Mouse (Mus musculus) heart, embryonic 12.5 days (tissue): Measurements from ENCODE around the gene Pom121l2. TPM values are rescaled to one million over a fixed set of nuclear protein-coding genes. Genes with fewer than 3 reads are reported as not detected.
A peak's percentile ranks its signal among the peaks of the same experiment; 100 is the strongest.

Source experiments
- ATAC-seq: fragments of 200-750 bp; cut with Nextera tagmentation; 2 replicates; pipeline ENCODE4 v1.8.0; 2017; ENCODE audit warnings: moderate TSS enrichment, moderate library complexity; ENCODE audit not compliant: insufficient number of reproducible peaks, low FRiP score
- H3K27ac ChIP-seq: fragments of 300-500 bp; sonication (generic); 2 replicates; pipeline ENCODE4 v1.5.1; 2016; ENCODE audit warnings: mild to moderate bottlenecking, moderate library complexity; ENCODE audit not compliant: poor library complexity, severe bottlenecking
- H3K27me3 ChIP-seq: fragments of 300-500 bp; sonication (generic); replicated peaks from 2 replicates; pipeline ENCODE4 v1.6.1; 2016; ENCODE audit warnings: mild to moderate bottlenecking, moderate library complexity
- H3K36me3 ChIP-seq: fragments of 300-500 bp; sonication (generic); 2 replicates; pipeline ENCODE4 v1.6.1; 2016; ENCODE audit warnings: mild to moderate bottlenecking, moderate library complexity
- H3K4me1 ChIP-seq: fragments of 300-500 bp; sonication (generic); replicated peaks from 2 replicates; pipeline ENCODE4 v1.6.1; 2016; ENCODE audit warnings: mild to moderate bottlenecking
- H3K4me2 ChIP-seq: fragments of 300-500 bp; sonication (generic); 2 replicates; pipeline ENCODE4 v1.6.1; 2016; ENCODE audit warnings: mild to moderate bottlenecking, moderate library complexity
- H3K4me3 ChIP-seq: fragments of 300-500 bp; sonication (generic); 2 replicates; pipeline ENCODE4 v1.5.1; 2016; ENCODE audit warnings: mild to moderate bottlenecking
- H3K9ac ChIP-seq: fragments of 300-500 bp; sonication (generic); 2 replicates; pipeline ENCODE4 v1.6.1; 2016; ENCODE audit warnings: mild to moderate bottlenecking, moderate library complexity
- H3K9me3 ChIP-seq: fragments of 300-500 bp; sonication (generic); replicated peaks from 2 replicates; pipeline ENCODE4 v1.6.1; 2016; ENCODE audit warnings: mild to moderate bottlenecking, moderate library complexity
- WGBS: fragments of 180-500 bp; shearing (Covaris S2); methylation state at CpG from one replicate; pipeline ENCODE4 v1.1.7; 2016; 5-methylcytosine and 5-hydroxymethylcytosine counted together
- polyA plus RNA-seq: library from polyadenylated mRNA; unstranded; fragments of >200 nt; fragmentation: Nextera tagmentation; extraction: Ambion mirVana; gene quantifications from 2 replicates; pipeline ENCODE4 v1.2.1, GENCODE M21; 2016

Pom121l2 gene
- polyA plus RNA-seq, 1 experiment from 2014 or later, result 0.14 TPM

GRCm38 (mm10) chr13:22019934-22020835 is 39.2 kb downstream of the Pom121l2 start:
- Histone ChIP-seq H3K4me2 (peak overlapping the region; percentile 79), H3K27ac (no peak overlapping the region), H3K27me3 (peaks cover 4% of the 10 kb centered on the region; the same call in 1 of the 2 replicates), H3K9ac (peak overlapping the region; percentile 60), H3K36me3 (no peaks in the 10 kb centered on the region), H3K9me3 (no peaks in the 10 kb centered on the region), H3K4me3 (peak overlapping the region; percentile 61), H3K4me1 (no peaks in the 10 kb centered on the region)
- WGBS, result under 1% methylated on average over 44 of the region's 44 CpGs
- peak; percentile 51; the same call in 1 of the 2 replicates for ATAC-seq

- peak overlapping the region; percentile 71 for H3K9ac ChIP-seq
- H3K36me3 ChIP-seq, result no peaks in the 10 kb centered on the region
- under 1% methylated on average over 8 of the region's 8 CpGs for WGBS
- H3K27me3 ChIP-seq, result no peaks in the 10 kb centered on the region
- ATAC-seq, result peak; percentile 75
- no peaks in the 10 kb centered on the region for H3K9me3 ChIP-seq
- no peaks in the 10 kb centered on the region for H3K4me1 ChIP-seq
- no peak overlapping the region for H3K27ac ChIP-seq
- H3K4me3 ChIP-seq, result peak overlapping the region; percentile 61
- H3K4me2 ChIP-seq, result peak overlapping the region; percentile 79
These were observed 39.9 kb downstream of the Pom121l2 start for GRCm38 (mm10) chr13:22020901-22021339.

- ATAC-seq, result no peak
- Histone ChIP-seq H3K4me2 (peak overlapping the region; percentile 79), H3K4me1 (no peaks in the 10 kb centered on the region), H3K36me3 (no peaks in the 10 kb centered on the region), H3K9ac (peak overlapping the region; percentile 71), H3K27ac (peak overlapping the region; percentile 47; the same call in 1 of the 2 replicates), H3K27me3 (no peaks in the 10 kb centered on the region), H3K4me3 (peak overlapping the region; percentile 61), H3K9me3 (no peaks in the 10 kb centered on the region)
- WGBS, result 0% methylated on average over 11 of the region's 11 CpGs
These were observed 40.6 kb downstream of the Pom121l2 start for GRCm38 (mm10) chr13:22021581-22021980.

- Histone ChIP-seq H3K27me3 (no peaks in the 10 kb centered on the region), H3K27ac (peak overlapping the region; percentile 47; the same call in 1 of the 2 replicates), H3K4me2 (peak overlapping the region; percentile 79), H3K36me3 (no peaks in the 10 kb centered on the region), H3K4me3 (peak overlapping the region; percentile 61), H3K4me1 (no peaks in the 10 kb centered on the region), H3K9ac (peak overlapping the region; percentile 71), H3K9me3 (no peaks in the 10 kb centered on the region)
- WGBS, result under 1% methylated on average over 9 of the region's 9 CpGs
- peak; percentile 80 for ATAC-seq
These were observed 41.2 kb downstream of the Pom121l2 start for GRCm38 (mm10) chr13:22022241-22022640.

GRCm38 (mm10) chr13:22026058-22027031 is 45.4 kb downstream of the Pom121l2 start:
- Histone ChIP-seq H3K27me3 (no peaks in the 10 kb centered on the region), H3K9ac (peak overlapping the region; percentile 71), H3K27ac (no peak overlapping the region), H3K4me3 (peak overlapping the region; percentile 66), H3K9me3 (no peaks in the 10 kb centered on the region), H3K36me3 (no peaks in the 10 kb centered on the region), H3K4me2 (peak overlapping the region; percentile 78), H3K4me1 (no peaks in the 10 kb centered on the region)
- WGBS, result 2% methylated on average over 35 of the region's 35 CpGs
- no peak; the same call in 1 of the 2 replicates for ATAC-seq

GRCm38 (mm10) chr13:22028673-22029460 is 47.9 kb downstream of the Pom121l2 start:
- H3K36me3 ChIP-seq, result no peaks in the 10 kb centered on the region

GRCm38 (mm10) chr13:22029928-22030327 is 48.9 kb downstream of the Pom121l2 start:
- 32% methylated on average over 8 of the region's 8 CpGs for WGBS
- no peak for ATAC-seq
- H3K9me3 ChIP-seq, result no peaks in the 10 kb centered on the region
- H3K4me1 ChIP-seq, result peaks cover 10% of the 10 kb centered on the region
- H3K4me3 ChIP-seq, result no peak overlapping the region
- no peak overlapping the region for H3K27ac ChIP-seq
- no peaks in the 10 kb centered on the region for H3K27me3 ChIP-seq
- no peaks in the 10 kb centered on the region for H3K36me3 ChIP-seq
- no peak overlapping the region for H3K4me2 ChIP-seq
- H3K9ac ChIP-seq, result no peak overlapping the region

More at GRCm38 (mm10) chr13:22028673-22029460, 47.9 kb downstream of the Pom121l2 start:
- under 1% methylated on average over 40 of the region's 40 CpGs for WGBS
- peak overlapping the region; percentile 85 for H3K27ac ChIP-seq
- peak overlapping the region; percentile 66 for H3K4me2 ChIP-seq
- no peaks in the 10 kb centered on the region for H3K9me3 ChIP-seq
- H3K27me3 ChIP-seq, result no peaks in the 10 kb centered on the region
- peak overlapping the region; percentile 78 for H3K9ac ChIP-seq
- ATAC-seq, result peak; percentile 83
- H3K4me3 ChIP-seq, result peak overlapping the region; percentile 60
- peaks cover 1% of the 10 kb centered on the region for H3K4me1 ChIP-seq

GRCm38 (mm10) chr13:22030493-22030892 is 49.5 kb downstream of the Pom121l2 start:
- no peak overlapping the region for H3K9ac ChIP-seq
- peaks cover 10% of the 10 kb centered on the region for H3K4me1 ChIP-seq
- no peaks in the 10 kb centered on the region for H3K27me3 ChIP-seq
- ATAC-seq, result no peak
- H3K27ac ChIP-seq, result no peak overlapping the region
- H3K4me2 ChIP-seq, result no peak overlapping the region
- H3K9me3 ChIP-seq, result no peaks in the 10 kb centered on the region
- no peaks in the 10 kb centered on the region for H3K36me3 ChIP-seq
- WGBS, result 17% methylated on average over 4 of the region's 4 CpGs
- H3K4me3 ChIP-seq, result no peak overlapping the region

- H3K27ac ChIP-seq, result no peak overlapping the region
- peak overlapping the region; percentile 70 for H3K4me2 ChIP-seq
- H3K9ac ChIP-seq, result peak overlapping the region; percentile 23; the same call in 1 of the 2 replicates
- peaks cover 18% of the 10 kb centered on the region for H3K4me1 ChIP-seq
- H3K4me3 ChIP-seq, result peak overlapping the region; percentile 48
- 54% methylated on average over 5 of the region's 5 CpGs for WGBS
- H3K27me3 ChIP-seq, result no peaks in the 10 kb centered on the region
- no peak for ATAC-seq
- H3K36me3 ChIP-seq, result no peaks in the 10 kb centered on the region
- H3K9me3 ChIP-seq, result no peaks in the 10 kb centered on the region
These were observed 52.9 kb downstream of the Pom121l2 start for GRCm38 (mm10) chr13:22033741-22034442.
